Mouse (Mus musculus): ENCODE data around the gene Gm49325.
A peak's percentile ranks its signal among the peaks of the same experiment; 100 is the strongest.

Gene Gm49325

DNA sequence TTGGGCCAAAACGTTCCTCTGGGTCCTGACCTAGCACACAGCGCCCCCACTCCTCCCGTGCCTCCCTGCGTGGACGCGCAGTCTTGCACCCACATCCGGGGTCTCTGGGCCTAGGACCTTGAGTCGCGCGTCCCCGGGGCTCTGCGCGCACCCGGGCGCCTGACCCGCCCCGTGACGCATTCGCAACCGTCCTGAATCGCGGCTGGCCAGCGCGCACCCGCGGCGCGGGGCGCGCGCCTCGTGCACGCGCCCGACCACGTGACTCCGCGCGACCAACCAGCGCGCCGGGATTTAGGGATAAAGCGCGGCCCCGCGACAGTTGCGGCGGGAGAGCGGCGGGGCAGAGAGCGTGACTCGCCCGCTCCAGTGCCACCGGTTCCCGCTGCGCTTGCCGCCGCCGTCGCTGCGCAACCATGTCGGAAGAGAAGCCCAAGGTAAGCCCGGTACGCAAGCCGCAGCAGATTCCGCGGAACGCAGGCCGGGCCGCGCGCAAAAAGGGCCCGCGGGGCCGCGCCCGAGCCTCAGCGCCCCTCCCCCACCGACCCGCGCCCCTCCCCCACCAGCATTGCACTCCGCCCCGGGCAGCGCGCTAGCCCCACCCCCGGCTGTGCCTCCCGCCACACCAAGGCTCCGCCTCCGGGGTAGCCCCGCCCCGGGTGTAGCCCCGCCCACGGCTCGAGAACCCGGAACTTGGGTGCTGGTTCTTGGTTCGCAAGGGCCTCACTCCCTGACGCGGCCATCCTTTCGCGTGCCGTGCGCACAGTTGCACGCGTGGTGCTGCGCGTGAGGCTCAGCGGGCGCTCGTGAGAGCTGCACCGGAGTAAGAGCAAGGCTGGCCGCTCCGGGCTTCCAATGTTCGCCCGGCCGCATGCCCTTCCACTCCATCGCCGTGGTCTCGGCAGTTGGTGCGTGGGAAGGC is at the start of gene Gm49325, which contains the start of gene Sumo3:
Gm49325 (plus strand) TSS at position 290 of the 919 bp plus-strand sequence.
Sumo3 (plus strand) TSS at position 190 of the 919 bp plus-strand sequence.
- peak; percentile 99 to 100 for DNase-seq

DNA sequence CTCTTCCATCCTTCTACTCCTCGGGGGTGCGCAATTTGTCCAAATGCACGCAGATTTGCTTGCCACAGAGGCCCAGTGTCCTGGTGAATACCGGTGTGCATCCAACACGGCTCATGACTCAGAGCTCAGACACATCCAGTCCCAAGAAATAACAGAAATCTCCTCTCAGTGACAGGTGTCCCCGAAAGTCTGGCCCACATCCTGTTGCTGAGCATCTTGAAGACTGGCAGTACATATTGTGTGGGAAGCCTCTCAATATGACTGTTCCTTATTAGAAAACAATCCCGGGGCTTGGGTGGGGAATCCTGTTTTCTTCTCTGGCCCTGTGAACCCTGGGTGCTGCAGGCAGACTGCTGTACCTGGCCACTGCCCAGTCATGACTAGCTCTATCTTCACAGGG is 49.4 kb upstream of the Gm49325 start:
- DNase-seq, result no peak

DNA sequence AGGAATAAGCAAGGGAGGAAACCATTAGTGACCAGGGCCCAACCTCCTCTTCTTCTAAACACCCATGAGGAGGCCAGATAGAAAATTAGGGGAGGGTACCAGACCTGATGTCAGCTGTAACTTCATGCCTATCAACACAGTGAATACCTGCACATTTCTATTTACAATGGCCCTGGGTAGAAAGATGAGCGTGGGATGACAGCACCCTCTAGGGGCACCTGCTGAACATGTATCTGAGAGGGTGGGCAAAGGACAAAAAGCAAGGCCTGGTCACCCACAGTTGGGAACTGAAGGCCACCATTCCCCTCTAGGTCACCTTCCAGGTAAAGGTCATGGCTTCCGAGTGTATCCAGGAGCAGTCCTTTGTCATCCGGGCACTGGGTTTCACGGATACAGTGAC is 48.4 kb upstream of the Gm49325 start:
- no peak for DNase-seq

DNA sequence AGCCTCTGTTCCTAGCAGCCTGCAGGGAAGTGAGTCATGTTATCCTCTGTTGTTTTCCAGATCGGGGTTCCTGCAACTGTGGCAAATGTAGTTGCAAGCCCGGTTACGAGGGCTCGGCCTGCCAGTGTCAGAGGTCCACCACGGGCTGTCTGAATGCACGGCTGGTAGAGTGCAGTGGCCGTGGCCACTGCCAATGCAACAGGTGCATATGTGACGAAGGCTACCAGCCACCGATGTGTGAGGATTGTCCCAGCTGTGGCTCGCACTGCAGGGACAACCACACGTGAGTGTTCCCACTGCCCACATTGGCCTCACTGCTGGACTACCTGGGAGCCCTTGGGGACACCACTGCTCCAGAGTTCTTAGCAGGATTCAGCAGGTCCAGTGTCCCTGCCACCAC is 45.9 kb upstream of the Gm49325 start:
- no peak for DNase-seq

DNA sequence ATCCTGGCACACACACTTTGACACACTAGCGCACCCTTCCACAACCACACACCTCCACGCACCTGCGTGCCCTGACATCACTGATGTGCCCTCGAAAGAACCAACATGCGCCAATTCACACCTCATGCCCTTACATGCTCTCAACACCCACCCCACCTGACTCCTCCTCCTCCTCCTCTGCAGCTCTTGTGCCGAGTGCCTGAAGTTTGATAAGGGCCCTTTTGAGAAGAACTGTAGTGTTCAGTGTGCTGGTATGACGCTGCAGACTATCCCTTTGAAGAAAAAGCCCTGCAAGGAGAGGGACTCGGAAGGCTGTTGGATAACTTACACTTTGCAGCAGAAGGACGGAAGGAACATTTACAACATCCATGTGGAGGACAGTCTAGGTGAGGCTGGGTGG is 45.2 kb upstream of the Gm49325 start:
- no peak for DNase-seq

DNA sequence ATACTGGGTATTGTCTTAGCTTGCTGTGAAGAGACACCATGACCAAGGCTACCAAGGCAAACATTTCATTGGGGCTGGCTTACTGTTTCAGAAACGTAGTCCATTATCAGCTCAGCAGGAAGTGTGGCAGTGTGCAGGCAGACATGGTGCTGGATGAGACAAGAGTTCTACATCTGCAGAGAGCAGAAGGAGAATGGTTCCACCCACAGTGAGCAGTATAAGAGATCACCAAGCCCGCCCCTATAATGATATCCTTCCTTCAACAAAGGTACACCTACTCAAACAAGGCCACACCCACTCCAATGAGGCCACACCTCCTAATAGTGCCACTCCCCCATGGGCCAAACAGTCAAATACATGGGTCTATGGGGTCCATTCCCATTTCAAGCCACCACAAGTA is 44.5 kb upstream of the Gm49325 start:
- DNase-seq, result no peak

DNA sequence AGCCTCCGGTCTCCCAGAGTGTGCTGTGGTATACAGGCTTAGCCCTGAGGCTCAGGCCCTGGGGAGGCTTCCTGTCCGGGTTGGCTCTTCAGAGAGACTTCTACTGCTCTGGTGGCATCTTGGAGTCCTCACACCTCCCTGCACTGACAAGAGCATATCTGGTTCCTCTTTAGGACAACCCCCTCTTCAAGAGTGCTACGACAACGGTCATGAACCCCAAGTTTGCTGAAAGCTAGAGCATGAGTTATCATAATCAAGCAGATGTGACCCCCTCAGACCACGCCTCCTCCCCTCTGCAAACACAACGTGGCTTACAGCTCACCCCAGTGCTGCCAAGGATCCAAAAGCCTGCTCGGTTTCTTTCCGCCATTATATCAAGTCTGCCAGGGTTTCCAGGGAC is 41.0 kb upstream of the Gm49325 start:
- DNase-seq, result no peak

DNA sequence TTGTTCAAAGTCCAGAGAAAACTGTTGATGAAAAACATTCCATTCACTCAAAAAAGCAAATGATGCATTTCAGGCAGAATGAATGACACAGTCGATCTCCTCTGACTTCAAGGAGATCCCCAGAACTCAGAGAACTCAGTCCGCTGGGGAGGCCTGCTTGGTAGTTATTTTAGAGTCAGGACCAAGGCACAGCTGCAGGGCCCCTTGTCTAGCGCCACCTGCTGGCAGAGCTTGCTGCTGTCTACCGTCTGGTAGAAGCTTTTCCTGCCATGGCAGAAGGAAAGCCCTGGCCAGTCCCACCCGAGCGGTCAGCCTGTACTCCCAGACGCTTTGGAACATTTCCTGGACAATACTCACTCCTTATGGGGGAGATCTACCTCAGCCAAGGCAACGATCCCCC is 39.3 kb upstream of the Gm49325 start:
- peak; percentile 68 to 89 for DNase-seq

DNA sequence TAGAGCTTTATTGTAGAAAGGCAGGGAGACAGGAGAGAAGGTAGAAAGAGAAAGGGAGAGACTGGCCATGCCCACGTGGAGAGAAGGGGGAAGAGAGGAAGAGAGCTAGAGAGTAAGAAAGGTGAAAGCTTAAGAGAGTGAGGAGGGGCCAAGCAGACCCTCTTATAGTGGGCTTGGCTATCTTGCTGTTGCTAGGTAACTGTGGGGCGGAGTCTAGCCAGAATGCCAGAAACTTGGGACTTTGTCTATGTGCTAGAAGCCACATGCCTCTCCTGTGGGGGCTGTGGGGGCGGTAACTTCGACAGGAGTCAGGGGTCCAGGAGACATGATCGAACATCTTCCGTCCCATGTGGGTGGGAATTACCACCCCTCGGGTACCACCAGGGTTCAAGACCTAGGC is 36.5 kb upstream of the Gm49325 start:
- no peak for DNase-seq

DNA sequence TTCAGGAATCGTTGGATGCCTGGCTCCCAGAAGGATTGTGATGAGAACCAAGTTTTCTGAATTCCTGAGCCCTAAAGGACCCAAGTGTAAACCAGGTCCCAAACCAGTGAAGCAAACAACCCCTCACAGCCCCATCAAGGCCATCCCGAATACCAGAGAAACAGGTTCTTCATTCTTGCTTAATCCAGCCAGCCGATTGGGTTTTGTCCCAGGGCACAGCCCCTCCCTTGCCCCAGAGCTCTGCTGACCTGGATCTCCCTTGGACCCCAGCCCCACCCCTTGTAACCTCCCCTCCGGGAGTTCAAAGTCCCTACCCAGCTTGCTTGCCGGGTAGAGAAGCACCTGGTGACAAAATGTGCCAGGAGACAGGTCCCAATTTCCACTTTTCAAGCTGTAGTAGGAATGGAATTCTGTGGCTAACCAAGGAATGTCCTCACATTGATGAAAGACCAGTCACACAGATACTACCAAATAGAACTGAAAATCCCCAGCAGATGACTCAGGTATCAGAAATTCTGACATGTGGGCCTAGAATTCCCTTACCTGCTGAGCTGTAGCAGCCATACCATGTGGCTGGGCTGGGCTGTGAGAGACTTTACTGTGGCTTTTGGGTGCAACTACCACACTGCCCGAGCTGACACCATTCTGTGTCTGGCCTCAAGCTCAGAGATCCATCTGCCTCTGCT is 35.9 kb upstream of the Gm49325 start:
- no peak for DNase-seq

DNA sequence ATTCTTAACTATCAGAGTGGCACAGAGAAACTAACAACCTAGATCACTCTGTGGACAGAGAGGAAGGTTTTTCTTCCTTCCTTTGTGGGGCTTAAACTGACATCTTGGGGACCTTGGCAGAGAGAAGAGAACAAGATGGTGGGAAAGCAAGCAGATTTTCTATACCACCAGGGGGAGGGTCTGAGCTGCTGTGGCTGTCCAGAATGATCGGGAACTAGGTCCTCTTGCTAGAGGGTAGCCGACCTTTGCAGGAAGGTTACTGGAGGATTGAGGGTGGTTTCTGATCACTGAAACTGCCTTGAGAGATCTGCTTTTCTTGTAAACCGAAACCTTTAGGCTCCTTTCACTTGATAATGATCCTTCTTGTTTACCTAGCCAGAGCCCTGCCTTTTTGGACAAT is 33.8 kb upstream of the Gm49325 start:
- DNase-seq, result no peak

DNA sequence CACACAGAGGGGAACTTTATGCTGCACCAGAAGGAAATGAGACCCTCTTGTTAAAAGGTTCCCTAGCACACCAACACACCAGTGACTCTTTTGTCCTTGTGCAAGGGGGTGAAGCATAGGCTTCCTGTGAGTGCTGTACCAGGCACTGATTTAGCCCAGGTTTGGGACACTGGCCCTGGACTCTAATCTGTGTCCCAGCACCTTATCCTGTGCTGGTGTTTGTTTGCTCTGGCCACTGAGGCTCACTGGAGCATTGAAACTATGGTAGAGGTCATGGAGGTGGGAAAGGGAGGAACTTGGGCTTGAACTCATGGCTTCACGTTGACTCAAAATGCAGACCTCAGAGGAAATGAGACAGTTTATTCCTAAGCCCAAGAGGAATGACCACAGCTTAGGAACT is 32.8 kb upstream of the Gm49325 start:
- DNase-seq, result no peak

DNA sequence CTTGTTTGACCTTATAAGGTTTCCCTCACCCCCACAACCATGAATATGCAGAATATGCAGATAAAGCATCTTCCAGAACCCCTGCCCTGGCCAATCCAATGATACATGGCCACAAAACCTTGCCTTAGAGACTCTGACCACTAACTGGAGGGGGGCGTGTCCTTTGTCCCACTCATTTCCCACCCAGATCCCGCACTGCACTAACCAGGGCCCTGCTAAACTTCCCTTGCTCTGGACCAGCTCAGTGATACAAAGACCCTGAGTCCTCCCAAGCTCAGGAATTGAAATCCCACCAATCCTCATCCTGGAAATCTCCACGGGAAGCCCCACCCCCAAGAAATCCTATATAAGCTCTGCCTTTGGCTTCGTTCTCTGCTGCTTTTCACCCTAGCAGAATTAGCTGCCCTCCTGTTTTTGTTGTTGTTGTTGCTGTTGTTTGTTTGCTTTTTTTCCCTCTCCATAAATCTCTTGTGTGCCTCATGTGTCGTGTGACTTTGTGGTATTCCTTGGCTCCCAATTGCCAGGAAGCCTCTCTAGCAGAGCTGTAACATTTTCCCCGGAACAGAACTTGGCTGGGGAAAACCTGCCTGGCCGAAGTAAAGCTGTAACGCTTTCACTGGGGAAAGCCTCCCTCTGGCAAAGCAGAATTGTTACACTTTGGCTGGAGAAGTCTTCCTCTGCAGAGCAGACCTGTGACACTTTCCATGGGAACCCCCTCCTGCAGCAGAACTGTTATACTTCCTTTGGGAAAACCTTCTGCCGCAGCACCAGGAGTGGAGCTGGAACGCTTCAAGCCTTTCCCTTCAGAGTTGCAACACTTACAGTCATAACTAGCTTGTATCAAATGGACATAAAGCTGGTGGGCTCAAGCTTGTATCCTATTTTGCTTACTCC is 25.7 kb upstream of the Gm49325 start:
- DNase-seq, result no peak

DNA sequence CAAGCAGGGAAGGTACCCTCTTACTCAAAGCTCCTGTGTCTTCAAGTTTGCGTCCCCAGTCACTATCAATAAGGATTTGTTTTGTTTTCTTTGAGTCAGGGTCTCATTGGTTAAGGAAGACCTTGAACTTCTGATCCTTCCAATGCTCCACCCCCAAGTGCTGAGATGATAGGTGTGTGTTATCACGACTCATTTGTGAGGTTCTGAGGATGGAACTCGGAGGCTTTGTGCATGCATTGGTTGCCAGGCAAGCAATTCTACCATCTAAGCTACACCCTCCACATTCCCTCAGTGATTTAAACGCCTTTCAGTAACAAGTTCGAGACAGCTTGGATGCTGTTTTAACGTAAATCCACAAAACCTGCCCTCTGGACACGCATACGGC is 25.0 kb upstream of the Gm49325 start:
- no peak for DNase-seq

DNA sequence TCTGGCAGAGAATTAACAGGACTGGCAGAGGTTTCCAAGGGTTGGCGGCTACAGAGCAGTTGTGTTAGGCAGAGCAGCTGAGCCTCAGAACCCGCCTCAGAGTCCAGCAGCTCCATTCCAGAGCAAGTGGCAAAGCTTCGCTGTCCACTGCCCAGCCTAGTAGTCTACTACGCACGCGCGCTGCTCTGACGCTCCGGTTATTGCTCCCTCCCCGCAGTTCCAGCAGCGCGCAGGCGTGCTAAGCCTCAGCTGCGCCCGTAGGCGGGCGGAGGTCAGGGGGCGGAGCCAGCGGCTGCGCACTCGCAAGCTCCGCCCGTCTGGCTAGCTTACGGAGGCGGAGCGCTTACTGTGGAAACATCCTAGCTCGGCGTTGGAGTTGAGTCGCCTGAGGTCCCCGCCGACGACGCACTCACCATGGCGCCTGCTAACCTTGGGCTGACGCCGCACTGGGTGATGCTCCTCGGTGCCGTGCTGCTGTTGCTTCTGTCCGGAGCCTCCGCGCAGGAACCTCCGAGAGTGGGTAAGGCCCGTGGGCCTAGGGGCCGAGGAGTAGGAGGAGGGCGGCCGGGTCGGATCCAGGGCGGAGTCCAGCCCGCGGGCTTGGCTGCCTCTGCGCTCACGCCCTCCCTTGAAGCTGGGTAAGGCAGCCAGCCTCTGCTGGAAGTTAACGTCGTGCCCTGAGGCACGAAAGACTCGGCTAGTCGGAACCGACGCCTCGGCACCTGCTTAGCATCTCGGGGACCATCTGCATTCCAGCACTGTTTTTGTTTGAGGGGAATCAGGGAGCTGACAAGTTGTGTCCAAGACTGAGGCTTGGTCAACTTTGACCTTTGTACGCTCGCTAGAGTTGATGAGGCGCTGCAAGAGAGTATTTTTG is 24.4 kb upstream of the Gm49325 start, which contains the start of gene Pttg1ip:
Pttg1ip (plus strand) TSS at position 313 of the 877 bp plus-strand sequence.
- DNase-seq, result peak; percentile 92 to 94

DNA sequence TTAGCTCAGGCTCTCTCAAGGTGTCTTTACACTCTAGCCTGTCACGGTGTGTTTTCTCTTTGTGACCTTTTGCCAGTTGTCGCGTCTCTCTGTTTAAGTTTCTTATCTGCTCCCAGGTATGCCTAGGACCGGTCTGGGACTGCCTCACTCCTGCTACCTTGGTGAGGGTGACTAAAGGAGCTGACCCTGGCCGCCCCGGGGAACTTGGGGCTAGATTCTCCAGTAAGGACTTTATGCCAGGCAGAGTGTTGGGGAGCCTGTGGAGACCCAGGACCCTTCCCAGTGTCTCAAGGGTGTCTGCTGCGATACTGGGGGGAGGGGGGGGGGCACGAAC is 23.7 kb upstream of the Gm49325 start:
- no peak for DNase-seq

DNA sequence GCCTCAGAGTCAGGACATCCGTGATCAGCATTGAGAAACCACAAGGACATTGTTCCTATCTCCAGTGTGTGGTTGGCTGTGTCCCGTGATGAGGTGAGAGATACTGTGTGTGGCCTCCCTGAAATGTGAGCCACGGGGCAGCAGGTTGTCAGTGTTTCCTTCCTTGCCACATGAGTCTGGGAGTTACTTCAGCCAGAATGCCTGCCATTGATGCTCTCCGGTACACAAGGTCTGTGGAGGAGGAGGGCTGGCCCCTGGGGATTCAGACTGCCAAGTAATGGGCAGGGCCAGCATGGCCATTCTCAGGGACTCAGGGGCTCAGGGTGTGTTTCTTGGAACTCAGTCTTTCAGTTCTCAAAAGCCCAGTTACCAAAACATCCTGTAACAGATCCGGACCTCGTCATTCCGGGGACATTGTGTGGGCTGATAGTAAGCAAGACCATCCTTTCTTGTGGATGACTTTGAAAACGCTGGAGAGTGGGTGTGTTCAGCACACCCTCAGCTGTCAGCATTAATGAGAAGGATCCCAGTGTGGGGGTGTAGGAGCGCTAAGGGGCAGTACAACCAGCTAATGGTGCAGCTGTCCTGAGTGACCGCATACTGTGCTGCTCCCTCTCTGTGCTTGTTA is 22.1 kb upstream of the Gm49325 start:
- DNase-seq, result no peak

DNA sequence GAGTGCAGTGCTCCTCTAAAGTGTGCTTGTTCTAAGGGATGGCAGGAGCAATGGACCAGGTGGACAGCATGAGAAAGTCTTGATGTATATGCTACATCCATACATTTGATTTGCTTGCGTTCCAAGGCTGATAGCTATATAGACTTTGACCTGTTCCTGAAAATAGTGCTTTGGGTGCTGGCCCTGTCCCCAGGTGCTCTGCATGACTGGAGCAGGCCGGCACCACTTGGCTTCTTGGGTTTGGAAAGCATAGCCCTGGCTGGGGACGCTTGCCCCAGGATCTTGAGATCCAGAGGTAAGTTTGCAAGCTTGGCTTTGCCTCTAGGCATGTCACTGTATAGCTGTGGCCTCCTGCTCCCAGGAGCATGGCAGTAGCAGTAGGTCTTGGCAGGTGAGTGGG is 19.4 kb upstream of the Gm49325 start:
- DNase-seq, result no peak

DNA sequence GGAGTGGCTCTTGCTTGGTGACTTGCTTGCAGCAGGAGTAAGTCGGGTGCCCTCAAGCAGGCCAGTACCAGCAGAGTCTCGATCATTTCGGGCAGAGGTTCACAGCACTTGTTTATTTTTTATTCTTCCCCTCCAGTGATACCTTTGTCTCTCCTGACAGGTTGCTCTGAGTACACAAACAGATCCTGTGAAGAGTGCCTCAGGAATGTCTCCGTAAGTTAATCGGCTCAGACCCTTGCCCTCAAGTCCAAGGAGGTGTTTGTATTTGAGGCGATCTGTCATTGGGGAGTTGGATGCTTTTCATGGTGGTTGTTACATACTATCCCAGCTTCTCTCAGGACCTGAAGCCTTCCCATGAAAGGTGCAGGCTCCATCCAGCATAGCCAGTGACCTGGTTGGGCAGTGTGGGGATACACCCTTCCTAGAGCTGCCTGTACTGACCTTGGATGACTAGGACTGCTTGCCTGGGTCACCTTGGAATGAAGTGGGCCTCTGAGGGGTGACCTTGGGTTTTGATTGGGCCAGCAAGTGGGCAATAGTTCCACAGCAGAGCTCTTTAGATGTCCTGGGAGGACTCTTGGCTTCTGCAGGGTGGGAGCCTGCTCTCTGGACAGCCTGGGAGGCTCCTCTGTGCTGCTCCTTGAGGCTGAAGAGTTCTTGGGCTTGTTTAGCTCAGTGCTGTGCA is 18.8 kb upstream of the Gm49325 start:
- DNase-seq, result no peak

DNA sequence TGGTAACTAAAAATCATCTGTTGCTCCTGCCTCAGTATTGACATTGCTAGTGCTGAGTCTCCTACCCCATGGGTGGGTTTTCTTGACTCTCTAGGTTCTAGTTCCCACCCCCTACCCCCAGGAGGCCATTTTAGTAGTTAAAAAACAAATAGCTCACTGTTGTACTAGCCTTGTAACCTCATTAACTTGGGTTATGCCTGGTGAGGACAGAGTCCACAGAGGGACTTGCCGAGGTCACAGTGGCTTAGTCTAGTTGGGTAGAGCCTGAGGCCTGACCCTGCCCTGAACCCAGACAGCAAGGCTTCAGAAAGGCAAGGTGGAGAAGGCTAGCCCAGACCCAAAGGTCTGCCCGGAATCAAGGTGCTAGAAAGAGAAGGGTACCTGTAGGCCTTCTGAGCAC is 18.0 kb upstream of the Gm49325 start:
- DNase-seq, result no peak

DNA sequence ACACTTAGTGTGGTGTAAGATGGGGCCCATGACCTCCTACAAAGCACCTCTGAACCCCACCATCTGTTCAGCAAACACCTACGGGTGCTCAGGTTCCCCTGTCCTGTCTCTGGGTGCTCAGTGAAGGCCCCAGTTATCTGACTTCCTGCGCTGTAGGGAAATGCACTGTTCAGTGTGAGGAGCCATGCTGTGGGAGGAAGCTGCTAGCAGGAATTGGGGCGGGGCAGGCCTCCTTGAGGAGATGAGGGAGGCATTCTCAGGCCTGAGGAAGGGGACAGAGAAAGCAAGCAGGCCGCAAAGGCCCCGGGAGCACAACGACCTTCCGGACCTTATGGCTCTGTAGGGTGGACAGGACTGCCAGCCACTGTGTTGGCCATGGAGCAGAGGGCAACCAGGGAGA is 16.9 kb upstream of the Gm49325 start:
- no peak for DNase-seq
